Mouse (Mus musculus): ENCODE data around the gene Sema5a. TPM values are rescaled to one million over a fixed set of nuclear protein-coding genes. Genes with fewer than 3 reads are reported as not detected.

The Sema5a gene
- polyA plus RNA-seq, 1 experiment, result not detected

DNA sequence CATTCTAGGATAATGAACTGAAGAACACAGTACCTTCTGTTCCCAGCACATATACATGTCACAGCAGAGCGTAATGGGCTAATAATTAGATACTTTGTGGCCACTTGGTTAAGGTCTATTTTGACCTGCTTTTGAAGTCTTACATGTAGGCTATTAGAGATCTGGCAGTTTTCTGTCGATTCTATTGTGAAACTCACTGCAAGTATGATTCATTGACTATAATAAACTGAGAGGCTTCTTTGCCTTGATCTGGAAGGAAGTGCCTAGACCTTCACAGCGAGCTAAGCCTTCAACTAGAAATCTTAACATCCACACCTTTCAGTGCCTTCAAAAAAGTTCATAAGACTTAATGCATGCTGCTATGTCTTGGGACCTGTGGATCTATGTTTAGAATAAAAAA is 152.5 kb downstream of the Sema5a start:
- H3K4me3 ChIP-seq (replicated peaks), result no peak overlapping the region
- no peaks in the 10 kb centered on the region for H3K27me3 ChIP-seq (ENCODE audit: control insufficient read depth)
- no peaks in the 10 kb centered on the region for H3K9me3 ChIP-seq (ENCODE audit: control insufficient read depth, low read length)
- no peaks in the 10 kb centered on the region for H3K4me1 ChIP-seq (ENCODE audit: control insufficient read depth)
- no peaks in the 10 kb centered on the region for H3K36me3 ChIP-seq (ENCODE audit: control insufficient read depth)
- TF ChIP-seq GATA1 (IDR thresholded peaks at IDR 0.05; ENCODE audit: low read length) (no peak), TAL1 (IDR thresholded peaks at IDR 0.05; ENCODE audit: low read length) (no peak)

DNA sequence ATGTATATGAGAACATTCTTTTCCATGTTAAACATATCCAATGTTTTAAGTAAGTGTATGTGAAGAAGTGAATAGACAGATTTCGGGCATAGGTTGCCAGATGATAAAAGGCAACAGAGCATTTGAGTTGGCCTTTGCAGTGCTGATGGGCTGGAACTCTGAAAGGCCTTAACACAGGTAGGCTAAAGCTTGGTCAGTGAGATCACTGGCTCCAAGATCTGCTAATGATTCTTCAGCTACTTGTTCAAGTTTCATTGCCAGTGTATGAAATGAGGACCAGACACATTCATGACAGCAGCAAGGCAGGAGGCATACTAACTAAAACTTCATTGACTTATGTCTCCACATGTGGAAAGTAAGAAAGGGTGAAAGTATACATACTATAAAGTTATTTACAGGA is 154.1 kb downstream of the Sema5a start:
- H3K4me1 ChIP-seq (ENCODE audit: control insufficient read depth), result no peaks in the 10 kb centered on the region
- no peak for TF ChIP-seq GATA1 (IDR thresholded peaks at IDR 0.05; ENCODE audit: low read length)
- TF ChIP-seq TAL1 (IDR thresholded peaks at IDR 0.05; ENCODE audit: low read length), result no peak
- no peaks in the 10 kb centered on the region for H3K36me3 ChIP-seq (ENCODE audit: control insufficient read depth)
- no peaks in the 10 kb centered on the region for H3K27me3 ChIP-seq (ENCODE audit: control insufficient read depth)
- no peaks in the 10 kb centered on the region for H3K9me3 ChIP-seq (ENCODE audit: control insufficient read depth, low read length)
- no peak overlapping the region for H3K4me3 ChIP-seq (replicated peaks)

GRCm38 (mm10) chr15:32401909-32402527 is 157.4 kb downstream of the Sema5a start:
- no peaks in the 10 kb centered on the region for H3K9me3 ChIP-seq (ENCODE audit: control insufficient read depth, low read length)
- TF ChIP-seq TAL1 (IDR thresholded peaks at IDR 0.05; ENCODE audit: low read length) (no peak), GATA1 (IDR thresholded peaks at IDR 0.05; ENCODE audit: low read length) (no peak)
- H3K27me3 ChIP-seq (ENCODE audit: control insufficient read depth), result no peaks in the 10 kb centered on the region
- no peak overlapping the region for H3K4me3 ChIP-seq (replicated peaks)
- H3K36me3 ChIP-seq (ENCODE audit: control insufficient read depth), result no peaks in the 10 kb centered on the region
- H3K4me1 ChIP-seq (ENCODE audit: control insufficient read depth), result no peaks in the 10 kb centered on the region

- no peak for TF ChIP-seq GATA1 (IDR thresholded peaks at IDR 0.05; ENCODE audit: low read length)
- TF ChIP-seq TAL1 (IDR thresholded peaks at IDR 0.05; ENCODE audit: low read length), result no peak
- H3K9me3 ChIP-seq (ENCODE audit: control insufficient read depth, low read length), result no peaks in the 10 kb centered on the region
- H3K36me3 ChIP-seq (ENCODE audit: control insufficient read depth), result no peaks in the 10 kb centered on the region
- H3K4me3 ChIP-seq (replicated peaks), result no peak overlapping the region
- H3K27me3 ChIP-seq (ENCODE audit: control insufficient read depth), result no peaks in the 10 kb centered on the region
- H3K4me1 ChIP-seq (ENCODE audit: control insufficient read depth), result no peaks in the 10 kb centered on the region
These were observed 158.7 kb downstream of the Sema5a start for GRCm38 (mm10) chr15:32403321-32403720.

DNA sequence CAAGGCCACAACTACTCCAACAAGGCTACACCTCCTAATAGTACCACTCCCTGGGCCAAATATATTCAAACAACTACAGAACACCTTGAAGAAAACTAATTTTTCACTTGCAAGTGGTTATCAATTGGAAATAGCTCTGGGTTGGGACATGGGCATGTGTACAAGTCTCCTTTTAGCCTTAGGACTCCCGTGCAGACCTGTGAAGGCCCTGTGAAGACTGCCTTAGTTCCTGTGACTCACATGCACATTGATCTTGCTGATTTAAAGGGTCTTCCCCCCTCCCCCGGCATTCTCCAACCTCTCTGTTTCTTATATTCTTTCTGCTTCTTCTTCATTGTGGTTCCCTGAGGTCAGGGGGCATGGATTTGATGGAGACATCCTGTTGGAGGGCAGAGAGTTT is 161.8 kb downstream of the Sema5a start:
- Histone ChIP-seq H3K27me3 (ENCODE audit: control insufficient read depth) (no peaks in the 10 kb centered on the region), H3K4me3 (replicated peaks) (no peak overlapping the region), H3K4me1 (ENCODE audit: control insufficient read depth) (no peaks in the 10 kb centered on the region), H3K9me3 (ENCODE audit: control insufficient read depth, low read length) (no peaks in the 10 kb centered on the region), H3K36me3 (ENCODE audit: control insufficient read depth) (no peaks in the 10 kb centered on the region)
- TF ChIP-seq TAL1 (IDR thresholded peaks at IDR 0.05; ENCODE audit: low read length) (no peak), GATA1 (IDR thresholded peaks at IDR 0.05; ENCODE audit: low read length) (no peak)

GRCm38 (mm10) chr15:32407766-32408165 is 163.2 kb downstream of the Sema5a start:
- no peaks in the 10 kb centered on the region for H3K27me3 ChIP-seq (ENCODE audit: control insufficient read depth)
- no peaks in the 10 kb centered on the region for H3K4me1 ChIP-seq (ENCODE audit: control insufficient read depth)
- H3K4me3 ChIP-seq (replicated peaks), result no peak overlapping the region
- TF ChIP-seq GATA1 (IDR thresholded peaks at IDR 0.05; ENCODE audit: low read length), result no peak
- no peak for TF ChIP-seq TAL1 (IDR thresholded peaks at IDR 0.05; ENCODE audit: low read length)
- H3K9me3 ChIP-seq (ENCODE audit: control insufficient read depth, low read length), result no peaks in the 10 kb centered on the region
- H3K36me3 ChIP-seq (ENCODE audit: control insufficient read depth), result no peaks in the 10 kb centered on the region

DNA sequence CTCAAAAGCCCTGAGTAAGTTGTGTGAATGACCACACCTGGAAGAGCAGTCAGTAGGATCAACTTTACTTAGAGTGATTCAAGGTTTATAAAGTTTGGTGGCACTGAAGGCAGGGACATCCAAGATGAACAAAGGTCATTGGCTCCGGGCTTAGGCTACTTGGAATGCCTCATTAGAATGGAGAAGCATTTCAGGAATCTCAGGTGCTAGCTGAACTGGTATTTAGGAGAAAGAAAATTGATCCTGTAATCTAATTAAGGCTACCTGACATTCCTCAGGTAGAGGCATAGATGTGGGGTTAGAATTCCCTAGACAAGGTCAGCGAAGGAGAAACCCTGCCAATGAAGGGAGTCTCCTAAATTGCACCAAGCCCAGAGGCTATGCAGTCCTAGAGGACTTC is 171.7 kb downstream of the Sema5a start:
- Histone ChIP-seq H3K27me3 (ENCODE audit: control insufficient read depth) (no peaks in the 10 kb centered on the region), H3K4me3 (replicated peaks) (no peak overlapping the region), H3K4me1 (ENCODE audit: control insufficient read depth) (no peaks in the 10 kb centered on the region), H3K9me3 (ENCODE audit: control insufficient read depth, low read length) (no peaks in the 10 kb centered on the region), H3K36me3 (ENCODE audit: control insufficient read depth) (no peaks in the 10 kb centered on the region)
- TF ChIP-seq TAL1 (IDR thresholded peaks at IDR 0.05; ENCODE audit: low read length), result no peak
- TF ChIP-seq GATA1 (IDR thresholded peaks at IDR 0.05; ENCODE audit: low read length), result no peak

DNA sequence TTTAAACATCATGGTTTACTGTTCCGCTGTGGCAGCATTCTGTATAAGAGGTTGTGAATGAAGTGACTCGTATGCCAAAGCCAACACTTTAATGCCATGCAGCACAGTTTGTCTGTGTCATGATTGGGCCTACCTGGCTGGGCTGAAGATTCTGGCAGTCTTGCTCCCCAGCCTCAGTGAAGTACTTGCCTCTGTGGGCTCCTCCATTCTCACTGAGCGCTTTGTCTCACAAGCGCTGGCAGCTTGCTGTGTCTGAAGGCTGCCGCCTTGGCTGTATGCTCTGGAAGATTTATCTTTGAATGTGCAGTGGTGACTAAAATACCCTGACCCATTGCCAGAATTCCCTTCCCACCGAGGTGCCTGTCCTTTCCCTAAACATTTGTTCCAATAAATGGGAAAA is 178.0 kb downstream of the Sema5a start:
- Histone ChIP-seq H3K4me1 (ENCODE audit: control insufficient read depth) (no peaks in the 10 kb centered on the region), H3K4me3 (replicated peaks) (no peak overlapping the region), H3K9me3 (ENCODE audit: control insufficient read depth, low read length) (no peaks in the 10 kb centered on the region), H3K27me3 (ENCODE audit: control insufficient read depth) (no peaks in the 10 kb centered on the region), H3K36me3 (ENCODE audit: control insufficient read depth) (no peaks in the 10 kb centered on the region)
- TF ChIP-seq GATA1 (IDR thresholded peaks at IDR 0.05; ENCODE audit: low read length) (no peak), TAL1 (IDR thresholded peaks at IDR 0.05; ENCODE audit: low read length) (no peak)

DNA sequence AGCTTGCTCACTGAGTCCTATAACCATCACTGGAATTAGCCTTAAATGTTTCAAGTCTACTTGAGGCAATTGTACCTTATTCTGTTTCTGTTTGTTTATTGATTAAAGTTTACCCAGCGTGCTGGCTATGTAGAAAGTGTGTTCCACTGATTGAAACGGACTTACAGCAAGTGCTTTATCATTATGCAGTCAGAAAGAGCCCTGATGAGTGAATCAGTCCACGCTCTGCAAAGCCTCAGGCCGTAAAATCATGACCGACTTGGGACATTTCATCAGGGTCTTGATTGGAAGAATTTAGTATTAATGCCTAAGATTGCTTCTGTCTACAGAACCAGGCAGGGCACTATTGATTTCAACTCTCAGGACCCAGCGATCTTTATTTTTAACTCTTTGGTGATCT is 178.5 kb downstream of the Sema5a start:
- Histone ChIP-seq H3K27me3 (ENCODE audit: control insufficient read depth) (no peaks in the 10 kb centered on the region), H3K4me3 (replicated peaks) (no peak overlapping the region), H3K9me3 (ENCODE audit: control insufficient read depth, low read length) (no peaks in the 10 kb centered on the region), H3K4me1 (ENCODE audit: control insufficient read depth) (no peaks in the 10 kb centered on the region), H3K36me3 (ENCODE audit: control insufficient read depth) (no peaks in the 10 kb centered on the region)
- TF ChIP-seq GATA1 (IDR thresholded peaks at IDR 0.05; ENCODE audit: low read length), result no peak
- no peak for TF ChIP-seq TAL1 (IDR thresholded peaks at IDR 0.05; ENCODE audit: low read length)
